Mouse (Mus musculus): ENCODE data around the gene Fbxl4. TPM values are rescaled to one million over a fixed set of nuclear protein-coding genes. Genes with fewer than 3 reads are reported as not detected.

Gene Fbxl4
- polyA plus RNA-seq, 1 experiment from 2014 or later, result 13.8 TPM

- no peak for DNase-seq (ENCODE audit: low spot score)
Observed at GRCm38 (mm10) chr4:22476967-22477710, 119.8 kb downstream of the Fbxl4 start.

DNA sequence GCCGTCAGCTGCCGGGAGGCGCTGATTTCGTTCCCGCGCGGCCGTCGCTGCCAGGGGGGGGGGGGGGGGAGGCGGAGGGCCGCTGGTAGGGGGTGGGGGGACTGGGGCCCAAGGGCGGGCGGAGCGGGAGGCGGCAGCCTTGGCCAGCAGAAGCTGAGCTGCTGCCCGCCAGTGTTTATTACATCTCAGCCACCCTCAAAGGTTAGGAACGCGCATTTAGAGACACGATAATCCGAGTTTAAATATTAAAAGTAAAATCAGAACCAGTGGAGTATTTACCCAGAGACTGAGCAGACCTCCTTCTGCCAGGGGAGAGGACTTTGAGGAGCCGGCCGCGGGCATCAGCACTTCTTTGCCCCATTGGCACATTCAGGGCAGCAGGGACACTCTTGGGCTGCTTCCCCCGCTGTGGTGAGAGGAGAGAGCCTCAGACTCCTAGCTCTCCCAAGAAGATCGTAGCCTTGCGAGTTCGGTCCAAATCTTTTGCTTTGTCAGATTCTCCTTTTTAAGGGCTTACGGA, 120.4 kb downstream of the Fbxl4 start:
- no peak for DNase-seq (ENCODE audit: low spot score)

GRCm38 (mm10) chr4:22478488-22479367, 121.4 kb downstream of the Fbxl4 start:
- DNase-seq (ENCODE audit: low spot score), result no peak

GRCm38 (mm10) chr4:22479368-22480090, 122.2 kb downstream of the Fbxl4 start:
- no peak for DNase-seq (ENCODE audit: low spot score)

GRCm38 (mm10) chr4:22480091-22480857, 122.9 kb downstream of the Fbxl4 start:
- DNase-seq (ENCODE audit: low spot score), result no peak

DNA sequence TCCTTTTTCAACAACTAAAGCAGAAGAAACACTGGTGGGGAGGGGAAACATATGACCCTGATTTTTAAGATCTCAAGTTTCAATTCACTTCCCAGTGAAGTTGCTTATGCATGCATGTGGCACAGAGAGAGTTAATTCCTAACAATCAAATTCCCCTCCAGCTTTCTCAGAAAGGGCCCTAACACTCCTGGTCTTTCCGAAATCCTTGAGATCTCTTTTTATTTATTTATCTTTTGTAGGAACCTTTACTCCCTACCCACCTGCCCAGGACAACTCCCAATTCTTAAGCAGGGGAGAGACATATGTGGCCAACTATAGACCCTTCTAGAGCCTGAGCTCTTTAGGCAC, 123.5 kb downstream of the Fbxl4 start:
- DNase-seq (ENCODE audit: low spot score), result no peak

- no peak for DNase-seq (ENCODE audit: low spot score)
Observed at GRCm38 (mm10) chr4:22482118-22482517, 124.8 kb downstream of the Fbxl4 start.

DNA sequence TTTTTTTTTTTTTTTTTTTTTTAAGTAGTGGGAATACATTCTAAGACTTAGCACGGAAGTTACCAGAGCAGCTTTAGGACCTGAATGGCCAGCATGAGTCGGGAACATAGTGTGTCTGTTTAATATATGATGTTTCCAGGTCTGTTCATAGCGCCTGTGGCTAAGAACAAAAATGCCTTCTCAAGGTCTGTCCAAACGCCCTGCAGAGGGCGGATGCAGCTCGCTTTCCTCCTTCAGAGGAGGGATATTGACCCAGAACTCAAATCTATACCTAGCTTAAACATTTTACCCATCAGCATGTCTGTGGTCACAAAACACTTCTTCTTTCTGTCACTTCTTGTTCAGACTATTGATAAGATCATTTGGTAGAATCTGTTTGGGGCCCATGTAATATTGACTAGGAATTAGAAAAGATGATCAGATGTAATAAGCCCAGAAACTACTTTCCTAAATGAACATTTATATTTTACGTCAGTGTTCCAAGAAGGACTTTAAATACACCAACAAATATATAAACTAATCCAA, 125.5 kb downstream of the Fbxl4 start:
- DNase-seq (ENCODE audit: low spot score), result no peak

GRCm38 (mm10) chr4:22483548-22483947, 126.2 kb downstream of the Fbxl4 start:
- no peak for DNase-seq (ENCODE audit: low spot score)

Other genes starting within 250 kb of the Fbxl4 start
- not detected in 2 replicates for gene Pou3f2, start 130.8 kb downstream of the Fbxl4 start, polyA plus RNA-seq (2015; fragmentation: Nextera tagmentation; extraction: Ambion mirVana)

Measured in thymus, postnatal 0 days (tissue).